Comparison of ENCODE assay signal across 27 mouse cellular contexts in genomic region chr4:145814674-145815073, GRCm38 (mm10). TPM values are rescaled to one million over a fixed set of nuclear protein-coding genes. Genes with fewer than 3 reads are reported as not detected.
A peak's percentile ranks its signal among the peaks of the same experiment; 100 is the strongest.
DNase-seq lines count a peak whose midpoint lies in the region; ATAC-seq lines count a peak whose summit lies in the region.
"Not testable (repeated sequence)": the region's sequence is repeated elsewhere in the genome, so short reads cannot be mapped to it uniquely, and the experiment has no call there.
"Had no signal": no experiment of that assay in that cellular context is flagged by ENCODE, and none has a peak within 500 bp of the region (broad histone marks: within the 10 kb centered on the region; RNA-seq: fewer than 3 reads in every experiment).

No protein-coding gene starts in this region.

- not testable (repeated sequence) for H3K4me3 ChIP-seq in heart, embryonic 15.5 days; lung, embryonic 15.5 days; midbrain, embryonic 14.5 days (replicated peaks; ENCODE audit: low read depth, low read length); stomach, embryonic 16.5 days (replicated peaks; ENCODE audit: low read length)

- ATAC-seq in granulocyte monocyte progenitor cell, adult 5-6 weeks (replicated peaks; ENCODE audit: poor library complexity, severe bottlenecking) = peak; percentile 35; the same call in 1 of the 2 replicates
- 0 out of 2 replicates have a peak, but pooled peaks have one; percentile 31 for ATAC-seq in heart, embryonic 15.5 days (replicated peaks; ENCODE audit: insufficient number of reproducible peaks, insufficient read depth, low FRiP score, low read depth)
- 0 out of 2 replicates have a peak, but pooled peaks have one; percentile 55 for ATAC-seq in lung, embryonic 15.5 days (ENCODE audit: borderline replicate concordance, extremely low read depth, low FRiP score, low TSS enrichment)
- peak; percentile 46; the same call in 1 of the 2 replicates for ATAC-seq in megakaryocyte-erythroid progenitor cell, adult 5-6 weeks (replicated peaks; ENCODE audit: low FRiP score, low TSS enrichment, poor library complexity, severe bottlenecking)
- peak; percentile 60; the same call in 1 of the 2 replicates for ATAC-seq in midbrain, embryonic 14.5 days (ENCODE audit: low FRiP score, low TSS enrichment)
- peak; percentile 66; the same call in 1 of the 2 replicates for ATAC-seq in stomach, embryonic 16.5 days (ENCODE audit: insufficient read depth, low FRiP score)

- not testable (repeated sequence) for H3K9ac ChIP-seq in heart, embryonic 15.5 days; lung, embryonic 15.5 days; midbrain, embryonic 14.5 days (replicated peaks; ENCODE audit: low read length); stomach, embryonic 16.5 days (ENCODE audit: low read length)

- H3K36me3 ChIP-seq in heart, embryonic 15.5 days; lung, embryonic 15.5 days; midbrain, embryonic 14.5 days (ENCODE audit: control insufficient read depth, insufficient read depth, low read length); stomach, embryonic 16.5 days (ENCODE audit: control insufficient read depth, insufficient read depth, low read length): not testable (repeated sequence)

- DNase-seq in midbrain, embryonic 14.5 days = not testable (repeated sequence)

- not testable (repeated sequence) for H3K4me1 ChIP-seq in heart, embryonic 15.5 days (replicated peaks); lung, embryonic 15.5 days; midbrain, embryonic 14.5 days (ENCODE audit: control insufficient read depth, insufficient read depth, low read length); stomach, embryonic 16.5 days (ENCODE audit: control insufficient read depth, insufficient read depth, low read length)

- not testable (repeated sequence) for H3K27ac ChIP-seq in heart, embryonic 15.5 days; lung, embryonic 15.5 days; midbrain, embryonic 14.5 days (replicated peaks; ENCODE audit: low read depth, low read length); stomach, embryonic 16.5 days (ENCODE audit: low read length)

- no CpG with 5 or more reads among the region's 4 CpGs for WGBS in heart, embryonic 15.5 days
- WGBS in lung, embryonic 15.5 days = no CpG with 5 or more reads among the region's 4 CpGs
- no CpG with 5 or more reads among the region's 4 CpGs for WGBS in midbrain, embryonic 14.5 days
- no CpG with 5 or more reads among the region's 4 CpGs for WGBS in stomach, embryonic 16.5 days

- not testable (repeated sequence) for H3K4me2 ChIP-seq in heart, embryonic 15.5 days; lung, embryonic 15.5 days; midbrain, embryonic 14.5 days (ENCODE audit: low read length); stomach, embryonic 16.5 days (ENCODE audit: low read depth, low read length)

- not testable (repeated sequence) for H3K27me3 ChIP-seq in heart, embryonic 15.5 days; lung, embryonic 15.5 days; midbrain, embryonic 14.5 days (ENCODE audit: control insufficient read depth, insufficient read depth, low read length); stomach, embryonic 16.5 days (ENCODE audit: control insufficient read depth, insufficient read depth, low read length)

- not testable (repeated sequence) for H3K9me3 ChIP-seq in heart, embryonic 15.5 days (replicated peaks); lung, embryonic 15.5 days; midbrain, embryonic 14.5 days (ENCODE audit: control insufficient read depth, low read length); stomach, embryonic 16.5 days (replicated peaks; ENCODE audit: control insufficient read depth, low read length)

RNA-seq across cellular contexts. Expression of gene Zfp986, which starts 53.9 kb away (rescaled TPM):
- not detected in 2 replicates for total RNA-seq in granulocyte monocyte progenitor cell, adult 5-6 weeks (2014; fragmentation: Nextera tagmentation)
- total RNA-seq in granulocyte monocyte progenitor cell, adult 5-6 weeks (2017) = not detected in 2 replicates
- polyA plus RNA-seq in heart, embryonic 15.5 days (2015; fragmentation: Nextera tagmentation; extraction: Ambion mirVana) = not detected in 2 replicates
- not detected in 2 replicates for polyA plus RNA-seq in lung, embryonic 15.5 days (2015; fragmentation: Nextera tagmentation; extraction: Ambion mirVana)
- not detected in 2 replicates for total RNA-seq in megakaryocyte-erythroid progenitor cell, adult 5-6 weeks (2014; fragmentation: Nextera tagmentation)
- total RNA-seq in megakaryocyte-erythroid progenitor cell, adult 5-6 weeks (2017) = not detected in 2 replicates
- not detected in 2 replicates for polyA plus RNA-seq in midbrain, embryonic 14.5 days (2014; fragmentation: Nextera tagmentation; extraction: Ambion mirVana)
- not detected in 2 replicates for polyA plus RNA-seq in stomach, embryonic 16.5 days (2015; fragmentation: Nextera tagmentation; extraction: Ambion mirVana)
- total RNA-seq: adrenal gland, adult 18-20 months; adrenal gland, postnatal 10 days; adrenal gland, postnatal 36 days; CH12.LX; gastrocnemius, adult 2 months; gastrocnemius, postnatal 14 days; gastrocnemius, postnatal 4 days; heart, adult 18-20 months; heart, postnatal 10 days; heart, postnatal 36 days; hindbrain, postnatal 0 days had no signal
- polyA plus RNA-seq: embryonic facial prominence, embryonic 12.5 days; embryonic facial prominence, embryonic 15.5 days; forebrain, embryonic 11.5 days; forebrain, embryonic 14.5 days; forebrain, postnatal 0 days; G1E; heart, embryonic 14.5 days; hindbrain, embryonic 10.5 days; hindbrain, embryonic 14.5 days; hindbrain, postnatal 0 days; inflammation-experienced regulatory T-cells, adult 6 months had no signal
